Mouse (Mus musculus): ENCODE measurements around the gene Ly6c2.
"Not testable (repeated sequence)": the region's sequence is repeated elsewhere in the genome, so short reads cannot be mapped to it uniquely, and the experiment has no call there.

The Ly6c2 gene

DNA sequence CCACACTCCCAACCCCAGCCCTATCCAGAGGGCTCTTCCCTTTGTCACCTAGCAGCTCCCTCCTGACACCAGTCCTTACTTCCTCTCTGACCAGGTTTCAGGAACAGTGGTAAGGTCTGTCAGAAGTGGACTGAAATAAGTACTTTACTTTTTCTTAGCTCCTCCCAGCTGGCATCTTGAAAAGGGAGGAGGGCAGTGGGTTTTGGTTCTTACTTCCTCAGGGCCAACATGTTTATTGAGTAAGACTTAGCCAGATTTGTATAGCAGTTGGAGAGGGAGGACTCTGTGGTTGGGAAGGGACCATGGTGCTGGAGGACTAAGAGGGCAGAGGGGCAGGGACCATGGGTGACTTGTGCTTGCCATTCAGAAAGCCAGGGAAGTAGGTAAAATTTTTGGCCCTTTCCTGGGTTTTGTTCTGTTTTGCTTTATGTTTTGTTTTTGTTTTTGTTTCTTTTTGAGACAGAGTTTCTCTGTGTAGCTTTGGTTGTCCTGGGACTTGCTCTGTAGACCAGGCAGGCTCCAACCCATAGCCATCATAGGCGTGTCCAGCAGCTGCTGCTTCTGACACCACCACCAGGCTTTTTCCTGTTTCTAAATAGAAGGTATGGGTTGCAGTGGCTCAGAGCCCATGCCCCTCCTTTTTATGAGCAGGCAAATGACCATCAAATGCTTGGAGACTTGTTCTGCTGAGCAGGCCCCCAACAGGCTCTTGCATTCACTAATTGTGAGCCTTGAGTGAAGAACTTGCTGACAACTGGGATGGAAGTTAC, at the start of gene Ly6c2:
Gene Ly6c2 (minus strand): TSS at position 110 of the 770 bp plus-strand sequence.
- DNase-seq (ENCODE audit: low spot score) = not testable (repeated sequence)

DNA sequence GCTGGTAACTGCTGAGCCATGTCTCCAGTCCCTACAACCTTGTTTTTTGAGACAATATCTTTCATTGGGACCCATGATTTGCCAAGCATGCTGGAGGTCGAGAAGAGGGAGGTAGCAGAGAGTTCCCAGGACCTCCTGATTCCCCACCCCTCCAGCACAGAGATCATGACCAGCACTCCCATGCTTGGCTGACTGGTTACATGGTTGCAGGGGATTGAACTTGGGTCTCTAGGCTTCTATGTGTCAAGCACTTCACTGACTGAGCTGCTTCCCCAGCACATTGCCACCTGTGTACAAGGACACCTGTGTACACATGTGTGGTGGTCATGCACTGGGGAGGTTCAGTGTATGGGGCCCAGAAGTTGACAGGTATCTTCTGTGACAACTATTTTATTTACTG, 45.9 kb upstream of the Ly6c2 start:
- DNase-seq (ENCODE audit: low spot score) = no peak

DNA sequence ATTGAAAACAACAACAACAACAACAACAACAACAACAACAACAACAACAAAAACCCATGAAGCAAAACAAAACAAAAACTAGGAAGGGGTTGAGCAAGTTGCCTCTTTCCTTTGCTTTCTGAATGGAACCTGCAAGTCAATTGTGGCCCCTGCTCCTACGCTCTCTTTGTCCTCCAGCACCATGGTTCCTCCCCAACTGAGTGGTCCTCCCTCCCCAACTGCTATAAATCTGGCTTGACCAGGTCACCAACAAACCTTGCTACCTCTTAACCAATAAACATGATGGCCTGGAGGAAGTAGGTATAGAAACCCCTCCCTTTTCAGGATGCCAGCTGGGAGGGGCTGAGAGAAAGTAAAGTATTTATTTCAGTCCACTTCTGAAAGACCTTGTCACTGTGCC, 43.2 kb upstream of the Ly6c2 start, which contains the start of gene Ly6g:
Gene Ly6g (plus strand): TSS at position 301 of the 400 bp plus-strand sequence.
- DNase-seq (ENCODE audit: low spot score) = no peak

DNA sequence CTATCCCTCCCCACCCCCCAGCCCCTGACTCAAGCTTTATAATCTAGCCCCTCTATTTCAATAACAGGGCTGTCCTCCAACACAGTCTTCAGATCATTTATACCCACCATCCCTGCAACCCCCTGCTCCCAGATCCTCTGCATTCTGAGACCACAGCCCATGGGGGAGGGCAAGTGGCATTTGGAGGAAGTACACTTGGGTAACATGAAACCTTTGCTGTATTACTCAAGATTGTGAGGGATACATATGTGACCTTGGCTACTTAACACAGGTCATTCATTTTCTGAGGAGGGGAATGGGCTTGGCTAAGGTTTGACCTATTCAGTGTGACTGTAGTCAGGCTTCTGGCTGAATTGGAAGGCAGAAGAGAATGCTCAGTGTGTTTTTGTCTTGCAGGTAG, 41.3 kb upstream of the Ly6c2 start:
- no peak for DNase-seq (ENCODE audit: low spot score)

DNA sequence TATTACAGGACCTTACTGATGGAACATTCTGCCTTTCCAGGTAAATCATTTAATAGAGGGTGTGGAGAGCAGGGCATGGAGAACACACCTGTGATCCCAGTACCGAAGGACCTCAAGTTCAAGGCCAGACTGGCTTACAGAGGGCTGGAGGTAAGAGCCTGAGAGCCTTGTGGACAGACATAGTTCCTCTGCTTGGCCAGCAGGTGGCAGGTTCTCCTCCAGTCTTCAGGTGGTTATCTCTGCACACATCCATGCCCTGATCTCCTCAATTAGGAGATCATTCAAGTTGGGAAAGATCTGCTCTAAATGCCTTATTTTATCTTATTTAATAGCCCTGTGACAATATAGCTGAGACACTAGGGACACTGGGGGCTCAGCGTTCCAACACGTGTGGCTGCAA, 32.0 kb upstream of the Ly6c2 start:
- no peak for DNase-seq (ENCODE audit: low spot score)

DNA sequence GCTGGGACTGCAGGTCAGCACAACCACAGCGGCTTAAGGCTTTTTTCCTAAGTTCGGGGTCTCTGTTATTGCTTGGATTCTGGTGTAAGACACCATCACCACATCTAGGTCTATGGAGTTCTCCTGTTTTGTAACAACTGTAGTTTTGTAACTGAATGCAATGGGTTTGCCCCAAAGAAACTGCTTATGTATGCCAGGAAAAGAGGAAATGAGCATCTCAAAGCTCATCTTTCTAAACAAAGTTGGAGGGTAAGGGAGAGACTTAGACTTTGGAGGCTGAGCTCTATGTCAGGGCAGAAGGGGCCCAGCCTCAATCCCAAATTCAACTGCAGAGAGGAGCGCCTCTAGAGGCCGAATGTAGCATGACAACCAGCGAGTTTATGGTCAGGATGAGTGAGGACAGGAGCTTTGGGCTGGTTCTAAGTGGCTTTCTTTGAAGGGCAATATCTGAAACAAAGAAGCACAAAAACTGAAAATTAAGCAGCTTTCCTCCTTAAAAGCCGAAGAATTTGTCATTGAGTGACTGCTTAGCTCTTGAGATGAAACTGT, 30.1 kb upstream of the Ly6c2 start:
- not testable (repeated sequence) for DNase-seq (ENCODE audit: low spot score)

DNA sequence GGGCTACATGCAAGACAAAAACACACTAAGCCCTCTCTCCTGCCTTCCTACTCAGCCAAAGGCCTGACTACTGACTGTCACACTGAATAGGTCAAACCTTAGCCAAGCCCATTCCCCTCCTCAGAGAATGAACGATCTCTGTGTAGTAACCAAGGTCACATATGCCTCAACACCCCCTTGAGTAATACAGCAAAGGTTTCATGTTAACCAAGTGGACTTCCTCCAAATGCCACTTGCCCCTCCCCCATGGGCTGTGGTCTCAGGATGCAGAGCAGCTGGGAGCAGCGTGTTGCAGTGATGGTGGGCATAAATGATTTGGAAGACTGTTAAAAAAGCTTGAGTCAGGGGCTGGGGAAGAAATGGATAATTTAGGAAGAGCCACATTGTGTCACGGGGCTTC, 26.0 kb upstream of the Ly6c2 start:
- DNase-seq (ENCODE audit: low spot score) = not testable (repeated sequence)

DNA sequence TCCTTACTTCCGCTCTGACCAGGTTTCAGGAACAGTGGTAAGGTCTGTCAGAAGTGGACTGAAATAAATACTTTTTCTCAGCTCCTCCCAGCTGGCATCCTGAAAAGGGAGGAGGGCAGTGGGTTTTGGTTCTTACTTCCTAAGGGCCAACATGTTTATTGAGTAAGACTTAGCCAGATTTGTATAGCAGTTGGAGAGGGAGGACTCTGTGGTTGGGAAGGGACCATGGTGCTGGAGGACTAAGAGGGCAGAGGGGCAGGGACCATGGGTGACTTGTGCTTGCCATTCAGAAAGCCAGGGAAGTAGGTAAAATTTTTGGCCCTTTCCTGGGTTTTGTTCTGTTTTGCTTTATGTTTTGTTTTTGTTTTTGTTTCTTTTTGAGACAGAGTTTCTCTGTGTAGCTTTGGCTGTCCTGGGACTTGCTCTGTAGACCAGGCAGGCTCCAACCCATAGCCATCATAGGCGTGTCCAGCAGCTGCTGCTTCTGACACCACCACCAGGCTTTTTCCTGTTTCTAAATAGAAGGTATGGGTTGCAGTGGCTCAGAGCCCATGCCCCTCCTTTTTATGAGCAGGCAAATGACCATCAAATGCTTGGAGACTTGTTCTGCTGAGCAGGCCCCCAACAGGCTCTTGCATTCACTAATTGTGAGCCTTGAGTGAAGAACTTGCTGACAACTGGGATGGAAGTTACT, 23.5 kb upstream of the Ly6c2 start:
- not testable (repeated sequence) for DNase-seq (ENCODE audit: low spot score)

DNA sequence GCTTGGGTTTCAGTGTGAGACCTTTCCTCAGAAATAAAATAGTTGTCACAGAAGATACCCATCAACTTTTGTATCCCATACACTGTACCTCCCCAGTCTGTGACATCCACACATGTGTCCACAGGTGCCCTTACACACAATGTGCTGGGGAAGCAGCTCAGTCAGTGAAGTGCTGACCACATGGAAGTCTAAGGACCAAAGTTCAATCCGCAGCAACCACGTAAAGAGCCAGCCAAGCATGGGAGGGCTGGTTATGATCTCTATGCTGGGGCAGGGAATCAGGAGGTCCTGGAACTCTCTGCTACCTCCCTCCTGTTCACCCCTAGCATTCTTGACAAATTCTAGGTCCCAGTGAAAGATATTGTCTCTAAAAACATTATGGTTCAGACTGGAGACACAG, 20.6 kb upstream of the Ly6c2 start:
- not testable (repeated sequence) for DNase-seq (ENCODE audit: low spot score)

DNA sequence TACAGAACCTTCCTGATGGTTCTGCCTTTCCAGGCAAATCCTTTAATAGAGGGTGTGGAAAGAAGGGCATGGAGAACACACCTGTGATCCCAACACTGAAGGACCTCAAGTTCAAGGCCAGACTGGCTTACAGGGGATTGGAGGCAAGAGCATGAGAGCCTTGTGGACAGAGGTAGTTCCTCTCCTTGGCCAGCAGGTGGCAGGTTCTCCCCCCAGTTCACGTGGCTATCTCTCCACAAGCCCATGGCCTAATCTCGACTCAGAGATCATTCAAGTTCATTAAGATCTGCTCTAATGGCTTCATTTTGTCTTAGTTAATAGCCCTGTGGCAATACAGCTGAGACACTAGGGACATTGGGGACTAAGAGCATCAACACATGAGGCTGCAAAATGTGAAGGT, 8.3 kb upstream of the Ly6c2 start:
- no peak for DNase-seq (ENCODE audit: low spot score)

DNA sequence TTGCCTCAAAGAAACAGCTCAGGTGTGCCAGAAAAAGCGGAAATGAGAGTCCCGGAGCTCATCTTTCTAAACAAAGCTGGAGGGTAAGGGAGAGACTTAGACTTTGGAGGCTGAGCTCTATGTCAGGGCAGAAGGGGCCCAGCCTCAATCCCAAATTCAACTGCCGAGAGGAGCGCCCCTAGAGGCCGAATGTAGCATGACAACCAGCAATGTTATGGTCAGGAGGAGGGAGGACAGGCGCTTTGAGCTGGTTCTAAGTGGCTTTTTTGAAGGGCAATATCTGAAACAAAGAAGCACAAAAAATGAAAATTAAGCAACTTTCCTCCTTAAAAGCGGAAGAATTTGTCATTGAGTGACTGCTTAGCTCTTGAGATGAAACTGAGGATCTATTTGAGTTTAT, 7.0 kb upstream of the Ly6c2 start:
- peak; percentile 18 for DNase-seq (ENCODE audit: low spot score)

DNA sequence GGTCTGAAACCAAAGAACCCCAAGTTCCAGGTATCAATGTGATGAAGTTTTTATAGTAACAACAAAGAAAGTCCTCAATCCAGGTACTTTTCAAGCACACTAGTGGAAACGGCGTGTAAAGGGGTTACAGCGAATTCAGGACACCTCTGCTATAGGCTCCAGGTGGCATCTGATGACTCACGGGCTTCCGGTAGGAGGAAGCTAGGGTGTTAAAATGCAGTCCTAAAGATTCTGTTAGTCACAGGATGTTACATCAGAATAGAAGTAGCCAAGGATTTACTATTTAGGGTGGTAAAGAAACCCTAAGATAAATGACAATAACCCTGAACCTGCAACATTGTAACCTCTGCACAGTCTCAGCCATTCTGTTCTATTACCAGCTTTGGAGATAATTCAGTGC, 5.7 kb upstream of the Ly6c2 start:
- not testable (repeated sequence) for DNase-seq (ENCODE audit: low spot score)

DNA sequence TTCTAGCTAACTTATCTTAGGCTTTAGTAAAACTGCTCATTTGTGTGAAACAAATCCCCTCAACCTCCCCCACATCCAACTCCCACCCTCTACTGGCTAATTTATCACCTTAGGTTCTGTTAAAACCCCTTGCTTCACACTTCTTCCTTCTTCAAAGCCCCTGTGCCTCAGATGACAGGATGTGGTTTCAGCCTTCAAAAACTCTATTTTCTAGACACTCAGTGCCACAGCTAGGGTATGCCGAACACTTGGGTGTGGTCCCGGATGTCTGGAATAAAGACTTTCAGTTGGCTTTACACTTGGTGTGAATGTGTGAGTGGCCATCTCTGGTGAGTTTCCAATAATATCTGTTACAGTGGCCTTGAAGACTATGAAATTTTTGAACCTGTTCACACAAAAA, 4.8 kb upstream of the Ly6c2 start:
- no peak for DNase-seq (ENCODE audit: low spot score)

DNA sequence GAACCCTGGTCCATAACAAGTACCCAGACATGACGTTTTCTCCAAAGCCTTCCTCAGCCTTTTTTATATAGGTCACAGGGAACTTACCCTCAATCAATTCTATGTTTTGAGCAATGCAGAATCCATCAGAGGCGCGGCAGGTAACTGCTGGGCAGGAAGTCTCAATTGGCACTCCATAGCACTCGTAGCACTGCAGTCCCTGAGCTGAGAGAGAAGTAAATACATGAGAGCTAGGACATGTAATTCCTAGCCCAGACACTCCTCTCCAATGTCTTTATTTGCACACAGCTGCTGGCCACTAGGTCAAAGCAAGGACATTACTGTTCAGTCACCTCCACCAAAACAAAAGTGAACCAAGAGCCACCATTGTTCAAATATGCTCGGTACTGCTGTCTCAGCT, 1.3 kb downstream of the Ly6c2 start:
- not testable (repeated sequence) for DNase-seq (ENCODE audit: low spot score)

DNA sequence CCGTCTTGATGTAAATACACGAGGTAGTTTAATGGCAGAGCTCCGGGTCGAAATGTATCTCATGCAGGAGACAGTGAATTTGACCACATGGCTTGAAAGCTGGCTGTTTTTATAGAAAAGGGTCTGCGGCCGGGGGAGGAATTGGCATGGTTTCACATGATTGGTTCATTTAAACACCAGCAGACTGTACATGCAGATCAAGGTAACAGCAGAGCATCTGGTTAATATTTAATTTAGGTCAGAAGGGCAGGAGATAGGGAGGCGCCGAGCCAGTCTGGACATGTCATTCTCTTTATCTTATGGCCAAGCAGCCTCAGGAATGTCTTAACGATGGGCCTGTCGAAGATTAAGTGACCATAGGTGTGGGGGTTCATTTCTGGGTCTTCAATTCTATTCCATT, 12.5 kb downstream of the Ly6c2 start:
- no peak for DNase-seq (ENCODE audit: low spot score)

DNA sequence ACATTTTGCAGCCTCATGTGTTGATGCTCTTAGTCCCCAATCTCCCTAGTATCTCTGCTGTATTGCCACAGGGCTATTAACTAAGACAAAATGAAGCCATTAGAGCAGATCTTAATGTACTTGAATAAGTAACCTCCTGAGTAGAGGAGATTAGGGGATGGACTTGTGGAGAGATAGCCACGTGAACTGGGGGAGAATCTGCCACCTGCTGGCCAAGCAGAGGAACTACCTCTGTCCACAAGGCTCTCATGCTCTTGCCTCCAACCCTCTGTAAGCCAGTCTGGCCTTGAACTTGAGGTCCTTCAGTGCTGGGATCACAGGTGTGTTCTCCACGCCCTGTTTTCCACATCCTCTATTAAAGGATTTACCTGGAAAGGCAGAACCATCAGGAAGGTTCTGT, 23.7 kb downstream of the Ly6c2 start:
- DNase-seq (ENCODE audit: low spot score) = not testable (repeated sequence)

DNA sequence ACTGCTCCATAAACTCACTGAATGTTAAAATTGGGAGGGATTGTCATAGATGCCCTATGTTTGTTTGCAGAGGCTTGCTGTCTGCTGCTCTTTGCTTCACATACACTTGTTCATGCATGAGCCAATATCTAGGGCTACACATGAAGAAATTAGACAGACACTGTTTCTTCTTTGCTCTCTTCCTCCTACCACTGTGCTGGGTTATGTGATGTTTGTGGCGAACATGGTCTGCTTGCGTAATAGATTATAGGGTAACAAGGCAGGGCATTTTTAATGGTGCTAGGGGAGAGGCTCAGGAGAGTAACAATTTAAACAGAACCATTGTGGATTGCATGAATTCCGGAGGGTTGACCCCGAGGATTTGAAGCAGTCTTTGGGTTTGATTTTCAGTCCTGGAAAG, 41.8 kb downstream of the Ly6c2 start:
- no peak for DNase-seq (ENCODE audit: low spot score)

DNA sequence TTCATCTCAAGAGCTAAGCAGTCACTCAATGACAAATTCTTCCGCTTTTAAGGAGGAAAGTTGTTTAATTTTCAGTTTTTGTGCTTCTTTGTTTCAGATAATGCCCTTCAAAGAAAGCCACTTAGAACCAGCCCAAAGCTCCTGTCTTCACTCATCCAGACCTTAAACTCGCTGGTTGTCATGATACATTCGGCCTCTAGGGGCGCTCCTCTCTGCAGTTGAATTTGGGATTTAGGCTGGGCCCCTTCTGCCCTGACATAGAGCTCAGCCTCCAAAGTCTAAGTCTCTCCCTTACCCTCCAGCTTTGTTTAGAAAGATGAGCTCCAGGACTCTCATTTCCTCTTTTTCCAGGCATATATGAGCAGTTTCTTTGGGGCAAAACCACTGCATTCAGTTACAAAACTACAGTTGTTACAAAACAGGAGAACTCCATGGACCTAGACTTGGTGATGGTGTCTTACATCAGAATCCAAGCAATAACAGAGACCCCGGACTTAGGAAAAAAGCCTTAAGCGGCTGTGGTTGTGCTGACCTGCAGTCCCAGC, 49.7 kb downstream of the Ly6c2 start:
- DNase-seq (ENCODE audit: low spot score) = peak; percentile 42

DNA sequence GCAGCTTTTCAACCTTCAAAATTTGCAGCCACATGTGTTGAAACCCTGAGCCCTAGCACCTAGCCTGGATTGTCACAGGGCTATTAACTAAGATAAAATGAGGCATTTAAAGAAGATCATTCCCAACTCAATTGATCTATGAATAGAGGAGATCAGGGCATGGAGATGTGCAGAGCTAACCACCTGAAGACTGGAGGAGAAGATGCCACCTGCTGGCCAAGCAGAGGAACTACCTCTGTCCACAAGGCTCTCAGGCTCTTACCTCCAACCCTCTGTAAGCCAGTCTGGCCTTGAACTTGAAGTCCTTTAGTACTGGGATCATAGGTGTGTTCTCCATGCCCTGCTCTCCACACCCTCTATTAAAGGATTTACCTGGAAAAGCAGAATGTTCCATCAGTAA, 51.3 kb downstream of the Ly6c2 start:
- DNase-seq (ENCODE audit: low spot score) = peak; percentile 32
